Mouse (Mus musculus) fibroblast of lung, adult 2 months (primary cell): ENCODE data around the gene Slc22a21.
"Not testable (repeated sequence)": the region's sequence is repeated elsewhere in the genome, so short reads cannot be mapped to it uniquely, and the experiment has no call there.

Source experiments
- DNase-seq: peaks from one replicate; pipeline ENCODE4 v3.0.0-alpha.2; 2011; ENCODE audit warnings: low read depth

Slc22a21 gene

DNA sequence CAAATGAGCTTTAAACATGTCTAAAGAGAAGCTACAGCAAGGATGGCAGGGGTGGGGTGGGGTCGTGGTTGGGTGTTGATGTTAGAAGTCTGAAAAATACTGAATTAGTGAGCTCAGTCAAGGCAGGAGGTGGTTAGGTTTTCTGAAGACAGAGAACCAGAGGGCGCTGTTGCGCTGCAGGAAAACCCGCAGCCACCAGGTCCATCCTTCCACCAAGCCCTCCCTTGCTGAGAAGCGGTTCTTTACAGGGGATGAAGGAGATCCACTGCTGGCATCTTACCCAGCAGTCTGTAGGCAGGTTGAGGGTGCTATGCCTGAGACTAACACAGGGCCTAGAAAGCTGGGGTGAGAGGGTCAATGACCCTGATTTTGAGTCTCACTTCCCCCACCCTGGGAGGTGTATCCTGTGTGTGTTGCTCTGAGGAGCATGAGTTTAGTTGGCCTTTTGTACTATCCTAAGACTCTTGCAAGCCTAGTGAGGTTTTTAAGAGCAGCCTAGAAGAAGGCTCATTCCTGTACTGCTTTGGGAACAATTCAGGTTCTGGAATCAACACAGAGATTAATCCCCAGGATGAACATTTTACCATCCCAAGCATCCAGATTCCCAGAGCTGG lies 22.1 kb upstream of the Slc22a21 start:
- DNase-seq, result no peak

DNA sequence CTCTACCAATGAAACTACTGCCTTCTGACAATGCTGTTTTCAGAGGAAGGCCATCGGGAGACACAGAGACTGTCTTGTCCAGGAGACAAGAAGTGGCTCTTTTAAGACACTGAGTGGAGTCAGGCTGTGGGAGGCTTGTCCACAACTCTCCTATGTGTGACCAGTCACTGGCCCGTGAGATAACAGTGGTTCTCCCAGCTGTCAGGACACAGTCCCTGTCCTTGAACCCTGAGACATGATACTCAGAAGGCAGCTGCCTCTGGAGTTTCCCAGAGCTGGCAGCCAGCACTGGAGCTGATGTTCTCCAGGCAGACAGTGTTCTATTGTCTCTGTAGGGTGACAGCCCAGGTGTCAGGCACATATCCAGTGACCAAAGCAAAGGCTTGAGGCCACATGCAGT lies 17.5 kb upstream of the Slc22a21 start:
- no peak for DNase-seq

DNA sequence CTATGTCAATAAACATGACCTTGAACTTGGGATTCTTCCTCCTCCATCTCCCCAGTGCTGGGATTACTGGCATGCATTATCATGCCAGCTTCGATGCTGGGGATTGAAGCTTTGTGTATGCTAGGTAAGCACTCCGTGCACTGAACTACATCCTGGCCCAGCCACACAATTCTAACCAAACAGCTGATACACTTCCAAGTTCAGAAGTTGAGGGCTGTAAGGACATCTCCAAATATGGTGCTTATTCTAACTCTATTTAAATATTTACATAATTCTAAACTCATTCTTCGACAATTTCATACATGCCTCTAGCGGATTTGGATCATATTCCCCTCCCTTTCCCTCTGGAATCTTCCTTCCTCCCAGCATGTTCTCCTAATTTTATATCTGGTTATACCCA lies 12.1 kb upstream of the Slc22a21 start:
- no peak for DNase-seq

DNA sequence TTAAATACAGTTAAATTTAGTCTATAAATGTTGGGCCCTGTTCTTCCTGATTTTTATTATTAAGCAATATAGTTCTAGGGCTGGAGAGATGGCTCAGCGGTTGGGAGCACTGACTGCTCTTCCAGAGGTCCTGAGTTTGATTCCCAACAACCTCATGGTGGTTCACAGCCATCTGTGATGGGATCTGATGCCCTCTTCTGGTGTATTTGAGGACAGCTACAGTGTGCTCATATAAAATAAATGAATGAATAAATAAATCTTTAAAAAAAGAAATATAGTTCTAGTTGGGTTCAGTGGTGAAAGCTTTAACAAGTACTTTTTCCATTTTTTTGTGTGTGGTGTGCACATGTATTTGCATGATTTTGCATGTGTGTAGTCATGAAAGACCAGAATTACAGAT lies 9.1 kb upstream of the Slc22a21 start:
- no peak for DNase-seq

DNA sequence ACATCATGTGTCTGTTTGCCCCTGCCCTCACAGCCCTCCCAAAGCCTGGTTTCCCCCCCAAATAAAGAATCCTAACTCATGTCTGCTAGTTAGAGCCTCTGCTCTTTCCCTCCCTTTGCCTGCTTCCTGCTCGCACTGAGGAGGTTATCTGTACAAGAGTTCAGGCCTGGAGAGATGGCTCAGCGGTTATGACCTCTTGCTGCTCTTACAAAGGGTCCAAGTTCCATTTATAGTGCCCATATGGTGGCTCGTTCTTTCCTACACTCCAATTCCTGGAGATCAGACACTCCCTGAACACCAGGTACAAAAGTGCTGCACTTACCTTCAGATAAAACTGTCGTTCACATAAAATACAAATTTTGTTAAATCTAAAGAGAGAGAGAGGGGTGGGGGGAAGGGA lies 7.9 kb upstream of the Slc22a21 start:
- DNase-seq, result no peak

DNA sequence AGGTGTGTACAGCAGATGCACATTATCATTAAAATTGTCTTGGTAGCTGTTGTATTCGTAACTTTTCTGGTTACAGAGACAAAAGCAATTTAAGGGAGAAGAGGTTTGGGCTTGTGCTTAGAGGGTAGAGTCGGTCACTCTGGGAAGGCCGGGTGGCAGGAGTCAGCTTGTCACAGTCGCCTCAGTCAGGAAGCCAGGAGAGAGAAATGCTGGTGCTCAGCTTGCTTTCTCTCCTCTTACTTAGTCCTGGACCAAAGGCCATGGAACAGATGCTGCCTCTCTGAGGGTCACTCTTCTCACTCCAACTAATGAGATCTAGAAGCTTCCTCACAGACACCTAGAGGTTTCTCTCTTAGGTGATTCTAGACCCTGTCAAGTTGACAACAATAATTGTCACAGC lies 1.3 kb upstream of the Slc22a21 start:
- DNase-seq, result no peak

DNA sequence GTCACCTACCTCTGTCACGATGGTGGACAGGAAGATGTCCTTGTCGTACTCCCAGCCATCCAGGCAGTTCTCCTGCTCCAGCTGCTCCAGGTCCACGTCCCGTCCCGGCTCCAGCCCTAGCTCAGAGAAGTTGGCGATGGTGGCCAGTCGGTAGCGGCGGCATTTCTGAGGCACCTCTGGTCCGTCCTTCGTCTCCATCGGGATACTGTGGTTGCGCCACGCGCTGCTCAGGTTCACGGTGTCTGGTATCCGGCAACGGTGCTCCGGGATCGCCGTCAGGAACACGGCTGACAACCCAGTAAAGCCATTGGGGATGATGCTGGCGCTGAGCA lies 710 bp downstream of the Slc22a21 start:
- not testable (repeated sequence) for DNase-seq

DNA sequence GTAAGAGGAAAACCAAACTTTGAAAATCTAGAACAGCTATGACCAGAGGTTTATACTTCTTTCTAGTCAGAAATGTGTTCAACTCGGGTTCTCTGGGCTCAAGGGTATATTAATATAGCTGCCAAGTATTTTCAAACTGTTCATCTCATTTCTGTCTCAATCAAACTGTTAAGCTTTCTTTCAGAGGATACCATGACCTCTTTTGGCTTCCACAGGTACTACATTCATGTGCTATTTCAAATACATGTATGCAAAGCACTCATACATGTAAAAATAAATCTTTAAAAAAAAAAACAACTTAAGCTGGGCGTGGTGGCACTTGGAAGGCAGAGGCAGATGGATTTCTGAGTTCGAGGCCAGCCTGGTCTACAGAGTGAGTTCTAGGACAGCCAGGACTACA lies 2.5 kb downstream of the Slc22a21 start:
- no peak for DNase-seq

DNA sequence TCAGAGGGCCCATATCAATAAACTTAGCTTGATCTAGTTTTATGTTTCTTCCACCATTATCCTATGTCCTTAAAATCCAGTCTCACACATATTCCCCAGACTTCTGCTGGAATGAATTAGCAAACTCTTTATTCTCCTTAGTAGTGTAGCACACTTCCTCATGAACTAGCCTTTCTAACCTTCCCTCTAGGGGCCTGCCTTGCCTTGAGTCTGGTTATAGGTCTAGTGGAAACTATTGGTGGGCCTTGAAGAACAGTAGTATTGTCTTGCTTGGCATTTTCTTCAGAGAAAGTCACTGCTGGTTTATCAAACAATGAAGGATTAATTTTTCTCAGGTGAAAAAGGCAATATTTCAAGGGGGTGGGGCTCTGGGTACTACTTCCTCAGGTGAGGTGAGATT lies 4.6 kb downstream of the Slc22a21 start:
- DNase-seq, result no peak

DNA sequence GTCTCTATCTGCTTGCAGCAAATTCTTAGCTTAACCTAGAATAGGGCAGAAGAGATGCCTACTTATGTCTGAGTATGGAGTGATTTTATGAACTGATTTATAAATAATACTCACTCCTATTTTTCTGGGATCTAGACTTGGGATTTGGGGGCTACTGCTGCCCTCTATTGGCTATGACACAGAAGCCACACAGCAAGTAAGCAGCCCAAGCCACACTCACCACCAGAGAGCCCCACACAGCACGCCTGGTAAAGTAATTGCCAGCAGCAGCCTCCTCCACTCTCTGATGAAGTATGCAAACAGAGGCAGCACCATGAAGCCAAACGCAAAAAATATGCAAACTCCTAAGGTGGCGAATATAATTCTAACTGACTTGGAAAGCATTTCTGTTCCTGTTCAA lies 21.1 kb downstream of the Slc22a21 start:
- DNase-seq, result peak; percentile 25

DNA sequence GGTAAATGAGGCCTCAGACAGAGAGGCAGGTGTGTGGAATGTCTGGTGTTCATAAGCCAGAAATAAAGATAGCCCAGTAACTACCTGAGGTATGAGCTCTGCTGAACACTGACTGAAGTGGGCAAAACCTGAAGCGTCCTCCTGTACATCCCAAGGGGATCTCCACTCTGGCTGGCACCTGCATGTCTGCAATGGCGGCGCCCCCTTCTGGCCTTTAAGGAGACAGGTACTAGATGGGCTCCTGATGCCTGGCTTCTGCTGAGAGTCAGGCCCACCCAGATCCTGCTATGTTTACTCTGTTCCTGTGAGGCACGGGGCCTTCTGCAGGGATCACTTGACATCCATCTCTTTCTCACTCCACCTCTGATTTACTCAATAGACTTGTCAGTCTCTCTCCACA lies 22.0 kb downstream of the Slc22a21 start:
- DNase-seq, result not testable (repeated sequence)

DNA sequence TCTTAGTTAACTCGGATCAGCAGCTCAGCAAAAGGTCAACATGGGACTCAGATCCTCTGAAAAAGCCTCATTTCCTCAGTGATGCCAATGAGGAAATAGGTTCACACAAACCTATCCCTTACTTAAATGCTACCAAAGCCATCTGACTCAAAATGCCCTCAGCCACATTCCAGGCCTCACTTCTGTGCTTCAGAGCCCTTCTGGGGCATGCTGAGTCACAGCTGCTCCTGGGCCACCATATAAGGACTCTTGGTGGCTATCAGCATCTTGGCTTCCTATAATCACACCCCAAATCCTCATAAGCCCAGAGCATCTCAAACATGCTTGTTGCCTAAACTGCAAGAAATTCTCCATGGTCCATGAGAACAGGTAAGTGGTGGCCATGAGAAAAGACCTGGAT lies 23.5 kb downstream of the Slc22a21 start:
- peak; percentile 11 for DNase-seq

DNA sequence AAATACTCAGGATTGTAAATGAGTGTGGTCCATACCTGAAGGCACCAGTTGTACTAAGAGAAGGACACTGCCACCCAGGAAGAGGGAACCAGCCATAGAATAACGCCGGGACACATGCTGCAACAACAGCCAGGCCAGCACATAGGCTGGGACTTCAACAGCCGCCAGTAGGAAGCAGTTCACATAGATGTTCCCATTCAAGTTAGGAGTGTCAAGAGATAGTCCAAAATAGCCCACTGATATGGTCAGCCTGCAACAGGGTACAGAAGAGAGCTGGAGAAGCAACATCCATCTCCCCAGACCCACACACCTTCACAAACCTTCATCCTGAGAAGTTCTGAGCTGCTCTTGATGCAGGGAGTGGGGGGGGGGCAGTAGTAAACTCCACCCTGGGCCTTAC lies 25.5 kb downstream of the Slc22a21 start:
- DNase-seq, result no peak

DNA sequence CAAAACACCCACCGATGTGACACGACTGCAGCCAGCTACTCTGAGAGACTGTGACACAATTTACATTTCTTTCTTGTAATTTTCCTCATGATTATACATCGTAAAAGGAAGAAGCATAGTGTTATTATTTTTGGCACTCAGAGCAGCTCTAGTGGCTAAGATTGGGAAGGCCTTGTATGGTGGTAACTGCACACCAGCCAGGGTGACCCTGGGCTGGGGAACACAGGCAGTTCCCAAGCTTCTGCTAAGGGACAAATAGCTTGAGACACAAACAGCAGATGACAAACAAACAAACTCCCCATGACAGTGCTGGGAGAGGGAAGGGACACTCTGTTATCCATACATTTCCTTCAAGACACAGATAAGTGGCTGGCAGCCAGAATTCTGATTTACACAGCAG lies 30.0 kb downstream of the Slc22a21 start:
- not testable (repeated sequence) for DNase-seq

DNA sequence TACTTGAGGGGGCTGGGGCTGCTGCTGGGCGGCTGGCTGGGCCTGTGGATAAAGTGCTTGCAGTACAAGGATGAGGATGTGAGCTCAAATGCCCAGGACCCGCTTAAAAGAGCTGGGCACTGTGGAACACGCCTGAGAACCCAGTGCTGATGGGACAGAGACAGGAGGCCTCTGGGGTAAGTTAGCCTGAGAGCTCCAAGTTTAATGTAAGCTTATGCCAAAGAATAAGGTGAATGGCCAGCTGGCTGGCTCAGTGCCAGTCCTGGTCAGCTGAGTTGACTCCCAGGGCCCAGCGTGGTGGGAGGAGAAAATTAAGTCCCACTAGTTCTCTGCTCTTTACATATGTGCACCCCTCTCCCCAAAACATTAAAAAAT lies 48.2 kb downstream of the Slc22a21 start:
- DNase-seq, result not testable (repeated sequence)

DNA sequence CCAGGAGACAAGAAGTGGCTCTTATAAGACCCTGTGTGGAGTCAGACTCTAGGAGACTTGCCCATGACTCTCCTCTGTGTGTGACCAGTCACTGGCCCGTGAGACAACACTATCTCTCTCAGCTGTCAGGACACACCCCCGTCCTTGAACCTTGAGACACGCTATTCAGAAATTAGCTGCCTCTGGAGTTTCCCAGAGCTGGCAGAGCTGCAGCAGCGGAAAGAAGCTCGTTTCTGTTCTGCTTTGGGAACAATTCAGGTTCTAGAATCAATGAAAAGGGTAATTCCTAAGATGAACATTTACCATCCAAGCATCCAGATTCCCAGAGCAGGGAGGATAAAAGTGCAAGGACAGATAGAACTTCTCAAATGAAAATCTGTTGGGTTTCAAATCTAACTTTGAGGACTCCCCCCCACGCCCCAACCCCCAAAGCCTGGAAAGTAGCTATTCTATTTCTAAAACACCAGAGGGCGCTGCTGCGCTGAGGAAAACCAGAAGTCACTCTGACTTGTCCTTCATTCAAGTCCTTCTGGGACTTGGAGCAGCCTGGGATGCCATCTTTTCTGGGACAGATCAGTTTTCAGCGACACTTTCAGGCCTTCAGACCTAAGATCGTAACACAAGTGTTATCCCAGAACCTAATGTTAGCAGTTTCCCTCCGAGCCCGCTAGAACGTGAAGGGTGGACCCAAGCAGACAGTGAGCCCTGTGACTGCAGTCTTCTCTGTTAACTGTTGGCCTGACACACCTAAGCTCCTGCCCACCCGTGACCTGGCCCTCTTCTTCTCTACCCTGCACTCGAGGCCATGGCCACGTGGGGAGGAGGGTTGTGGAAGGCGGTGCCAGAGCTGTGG lies 48.8 kb downstream of the Slc22a21 start:
- no peak for DNase-seq

DNA sequence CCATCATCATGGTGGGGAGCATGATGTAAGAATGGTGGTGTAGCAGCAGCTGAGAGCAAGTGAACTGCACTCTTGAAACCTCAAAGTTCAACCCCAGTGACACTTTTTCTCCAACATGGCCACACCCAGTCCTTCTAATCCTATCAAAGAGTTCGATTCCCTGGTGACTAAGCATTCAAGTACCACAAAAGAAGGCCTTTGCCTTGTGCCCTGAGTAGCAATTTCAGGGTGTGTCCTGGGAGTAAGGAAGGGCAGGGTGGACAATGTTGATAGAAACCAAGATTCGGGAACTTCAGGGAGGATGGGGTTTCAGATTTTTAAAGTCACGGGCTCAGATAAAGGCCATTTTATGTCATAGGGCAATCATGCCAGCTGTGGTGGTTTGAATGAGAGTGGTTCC lies 50.4 kb downstream of the Slc22a21 start:
- no peak for DNase-seq

DNA sequence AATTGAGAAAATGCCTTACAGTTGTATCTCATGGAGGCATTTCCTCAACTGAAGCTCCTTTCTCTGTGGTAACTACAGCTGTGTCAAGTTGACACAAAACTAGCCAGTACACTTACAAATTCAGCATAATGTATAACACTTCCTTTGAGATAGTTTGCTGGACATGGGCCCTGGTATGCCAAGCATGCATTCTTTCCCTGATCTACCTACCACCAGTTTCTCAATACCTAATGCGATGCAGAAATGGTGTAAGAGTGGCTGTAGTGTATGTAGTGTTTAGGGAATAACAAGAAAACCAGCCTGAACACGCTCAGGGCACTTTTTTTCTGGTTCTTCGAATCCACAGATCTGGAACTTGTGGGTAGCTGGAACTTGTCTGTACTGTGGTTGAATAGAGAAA lies 51.5 kb downstream of the Slc22a21 start:
- DNase-seq, result no peak

DNA sequence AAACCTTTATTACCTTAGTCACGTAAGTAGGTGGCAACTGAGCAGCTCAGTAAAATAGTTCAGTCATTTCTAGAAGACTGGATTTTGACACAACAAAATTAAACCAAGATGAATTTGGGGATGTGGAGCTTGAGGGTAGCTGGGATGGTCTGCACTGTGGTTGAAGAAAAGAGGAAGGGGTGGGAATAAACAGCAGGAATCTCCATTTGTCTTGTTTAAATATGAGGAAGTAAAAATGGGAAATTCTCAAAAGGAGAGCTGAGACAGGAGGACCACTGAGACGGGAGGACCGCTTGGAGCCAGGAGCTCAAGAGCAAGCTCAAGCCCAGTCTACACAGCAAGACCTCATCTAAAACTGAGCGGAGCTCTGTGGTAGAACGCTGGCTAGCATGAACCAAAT lies 53.8 kb downstream of the Slc22a21 start:
- no peak for DNase-seq

DNA sequence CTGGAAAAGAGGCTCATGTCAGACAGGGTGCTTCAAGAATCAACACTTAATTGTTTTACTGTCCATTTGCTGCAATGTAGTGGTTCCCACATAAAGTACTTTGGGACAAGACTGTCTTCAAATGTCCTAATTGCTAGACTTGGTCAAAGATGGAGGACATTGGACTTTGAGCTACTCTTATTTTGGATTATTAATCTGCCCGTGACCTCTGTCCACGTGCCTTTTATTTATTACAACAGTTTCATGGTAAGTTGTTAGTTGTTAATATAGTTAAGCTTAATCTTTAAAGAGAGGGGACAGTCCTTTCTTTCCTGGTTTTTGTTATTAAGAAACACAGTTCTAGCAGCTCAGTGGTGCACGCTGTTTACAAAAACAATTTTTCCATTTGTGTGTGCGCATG lies 61.3 kb downstream of the Slc22a21 start:
- DNase-seq, result no peak

DNA sequence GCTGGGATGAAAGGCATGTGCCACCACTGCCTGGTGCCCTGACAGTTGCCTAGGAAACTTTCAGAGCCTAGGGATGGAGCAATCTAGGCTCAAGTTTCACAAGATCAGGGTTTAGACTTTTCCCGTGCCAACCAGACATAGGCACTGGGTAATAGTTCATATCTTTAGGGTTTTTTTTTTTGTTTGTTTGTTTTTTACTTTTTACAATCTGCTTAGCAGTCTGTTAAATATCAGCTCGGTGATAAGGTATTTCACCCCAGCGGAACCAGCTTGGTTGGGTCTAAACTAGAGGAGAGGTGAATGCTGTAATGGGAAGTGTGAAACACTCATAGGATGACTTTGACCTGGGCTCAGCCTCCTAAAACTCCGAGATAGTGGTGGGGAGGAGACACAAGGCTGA lies 69.1 kb downstream of the Slc22a21 start:
- DNase-seq, result no peak

DNA sequence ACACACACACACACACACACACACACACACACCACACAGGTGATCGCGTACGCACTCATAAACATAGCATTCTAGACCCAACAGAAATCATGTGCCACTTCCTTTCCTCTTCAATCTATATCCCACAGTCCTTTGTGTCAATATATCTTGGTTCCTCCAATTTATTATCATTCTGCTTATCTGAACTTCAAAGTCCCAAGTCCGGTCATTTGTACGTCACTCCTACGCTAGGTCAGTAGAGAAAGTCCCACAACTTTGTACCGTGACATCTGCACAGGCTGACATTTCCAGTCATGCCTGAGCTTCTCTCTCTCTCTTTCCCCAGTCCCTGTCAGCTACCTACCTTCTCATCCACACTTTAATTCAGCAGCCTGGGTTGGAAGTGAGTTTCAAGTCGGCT lies 71.4 kb downstream of the Slc22a21 start:
- DNase-seq, result no peak

DNA sequence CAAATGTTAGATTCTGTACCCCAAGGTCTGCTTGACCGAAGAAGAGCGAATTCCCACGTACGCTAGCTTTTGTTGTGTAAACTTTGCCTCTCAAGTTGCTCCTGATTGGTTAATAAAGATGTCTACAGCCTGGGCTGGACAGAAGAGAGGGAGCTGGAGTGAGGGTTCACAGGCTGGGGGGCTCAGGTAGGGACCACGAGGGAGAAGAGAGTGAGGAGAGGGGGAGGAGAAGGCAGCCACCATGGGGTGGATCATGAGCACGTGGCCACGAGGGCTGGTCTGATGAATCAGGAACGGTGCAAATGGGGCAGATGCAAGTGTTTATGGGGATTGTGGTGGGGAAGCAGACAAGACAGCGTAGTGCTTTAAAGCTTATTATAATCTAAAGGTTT lies 75.6 kb downstream of the Slc22a21 start:
- no peak for DNase-seq
